Mouse (Mus musculus) MN1 (cell line): ENCODE measurements around the gene Gtf3c6.
A peak's percentile ranks its signal among the peaks of the same experiment; 100 is the strongest.

Experiments used
- DNase-seq: peaks from one replicate; pipeline ENCODE4 v3.0.0-alpha.2; 2016; ENCODE audit warnings: low spot score

Gtf3c6 gene

DNA sequence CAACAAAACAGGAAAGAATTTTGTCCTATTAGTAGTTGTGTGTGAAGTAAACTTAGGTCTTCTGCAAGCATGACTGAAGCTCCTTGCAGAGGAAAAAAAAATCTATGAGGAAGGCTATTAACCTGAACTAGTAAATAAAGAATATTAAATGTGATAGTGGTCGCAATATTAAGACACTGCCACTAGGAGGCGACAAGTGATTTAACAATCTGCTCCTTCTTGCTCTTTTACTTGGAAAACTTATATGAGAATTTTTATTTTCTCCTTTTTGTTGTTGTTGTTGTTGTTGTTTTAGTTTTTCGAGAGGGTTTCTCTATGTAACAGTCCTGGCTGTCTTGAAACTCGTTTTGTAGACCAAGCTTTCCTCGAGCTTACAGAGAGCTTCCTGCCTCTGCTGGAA, 1.1 kb upstream of the Gtf3c6 start:
- peak; percentile 93 for DNase-seq

DNA sequence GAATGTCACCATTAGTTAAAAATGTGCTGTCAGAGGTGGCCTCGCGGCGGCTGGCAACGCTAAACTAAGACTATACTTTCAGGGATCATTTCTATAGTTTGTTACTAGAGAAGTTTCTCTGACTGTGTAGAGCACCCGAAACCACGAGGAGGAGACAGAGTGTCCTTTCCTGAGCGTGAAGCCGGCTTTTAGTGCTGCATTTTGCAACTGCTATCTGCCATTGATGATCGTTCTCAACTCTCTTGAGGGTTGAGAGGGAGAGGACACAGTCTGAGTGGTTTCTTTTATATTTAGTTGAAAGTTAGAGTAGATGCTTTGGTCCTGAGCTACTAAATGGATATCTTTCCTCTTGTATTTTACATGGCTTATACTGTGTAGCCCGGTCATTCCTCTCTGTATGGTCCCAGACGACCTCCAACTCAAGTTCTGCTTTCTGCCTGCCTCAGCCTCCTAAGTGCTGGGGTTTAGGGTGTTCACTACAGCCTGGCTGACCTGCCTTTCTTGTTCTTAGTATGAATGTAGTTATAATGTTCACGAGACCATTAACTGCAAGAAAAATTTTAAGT, 576 bp upstream of the Gtf3c6 start:
- peak; percentile 99 for DNase-seq

DNA sequence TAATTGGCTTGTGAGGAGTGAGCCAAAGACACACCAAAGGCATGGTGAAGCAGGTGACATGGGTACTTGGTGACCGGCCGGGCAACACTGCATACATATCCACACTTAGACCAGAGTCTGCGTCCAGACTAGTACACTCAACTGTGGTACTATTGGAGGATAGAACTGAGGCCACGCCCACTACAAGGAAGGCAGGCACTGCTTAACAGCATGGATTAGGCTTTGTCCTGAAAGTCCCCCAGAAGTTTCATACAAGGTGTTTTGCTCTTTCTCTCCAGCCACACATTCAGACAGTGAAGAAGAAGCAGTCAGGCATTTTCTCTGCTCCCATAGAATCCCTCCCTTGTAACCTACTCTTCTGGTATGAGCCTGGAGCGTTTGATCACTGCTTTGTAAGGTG, 1.2 kb downstream of the Gtf3c6 start:
- peak; percentile 80 for DNase-seq

DNA sequence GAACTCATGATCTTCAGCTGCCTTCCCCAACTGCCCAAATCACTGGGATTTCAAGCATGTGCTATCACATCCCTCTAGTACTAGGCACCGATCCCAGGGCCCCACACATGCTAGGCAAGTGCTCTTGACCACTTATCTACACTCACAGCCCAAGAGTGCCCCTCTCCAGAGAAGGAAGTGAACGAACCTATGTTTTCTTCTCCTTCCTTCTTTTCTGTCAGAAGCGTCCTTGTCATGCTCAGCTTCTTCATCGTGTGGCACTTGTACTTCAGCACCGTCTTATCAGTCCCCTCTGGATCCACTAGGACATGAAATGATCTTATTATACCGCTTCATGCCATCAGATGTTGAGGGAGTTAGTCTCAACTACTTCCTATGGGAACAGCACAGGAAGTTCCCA, 6.9 kb downstream of the Gtf3c6 start:
- DNase-seq = no peak

DNA sequence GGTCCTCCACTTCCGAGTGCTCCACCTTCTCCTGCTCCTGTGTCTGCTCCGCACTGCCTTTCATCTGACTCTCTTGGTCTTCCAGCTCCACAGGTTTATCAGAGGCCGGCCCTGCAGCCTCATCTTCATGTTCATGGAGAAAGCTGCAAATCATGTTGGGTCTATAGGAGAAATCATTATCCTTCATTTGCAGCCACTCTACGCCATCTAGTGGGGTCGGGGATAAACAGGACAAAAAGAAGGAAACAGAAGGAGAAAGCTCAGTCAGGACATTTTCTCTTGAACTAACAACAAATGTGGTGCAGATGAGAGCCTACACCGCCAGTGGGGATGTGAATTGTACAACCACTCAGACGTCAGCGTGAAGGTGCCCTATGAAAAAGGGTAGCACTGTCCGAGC, 8.3 kb downstream of the Gtf3c6 start:
- DNase-seq = peak; percentile 53

DNA sequence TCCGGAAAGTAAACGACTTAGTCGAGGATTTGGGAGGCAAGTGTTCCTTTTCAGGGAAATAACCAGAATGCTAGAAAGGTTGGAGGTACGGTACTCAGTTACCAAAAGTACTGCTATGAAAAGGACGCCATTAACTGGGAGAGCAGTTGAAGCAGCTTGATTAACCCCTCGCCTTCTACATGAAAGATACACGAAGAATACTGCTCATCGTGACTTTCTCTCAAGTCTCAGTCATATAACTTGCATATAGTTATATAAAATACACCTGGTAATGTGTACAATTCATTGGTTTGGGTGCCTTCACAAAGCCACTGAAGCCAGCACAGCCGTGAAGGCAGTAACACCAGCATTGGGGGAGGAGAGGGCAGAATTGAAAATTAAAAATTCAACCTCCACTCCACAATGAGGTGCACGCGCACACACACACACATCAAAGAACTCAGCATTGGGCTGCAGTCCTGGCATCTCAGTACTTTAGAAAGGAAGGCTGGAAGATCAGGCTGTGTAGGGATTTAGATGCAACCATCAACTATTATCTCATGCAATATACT, 10.7 kb downstream of the Gtf3c6 start:
- no peak for DNase-seq

DNA sequence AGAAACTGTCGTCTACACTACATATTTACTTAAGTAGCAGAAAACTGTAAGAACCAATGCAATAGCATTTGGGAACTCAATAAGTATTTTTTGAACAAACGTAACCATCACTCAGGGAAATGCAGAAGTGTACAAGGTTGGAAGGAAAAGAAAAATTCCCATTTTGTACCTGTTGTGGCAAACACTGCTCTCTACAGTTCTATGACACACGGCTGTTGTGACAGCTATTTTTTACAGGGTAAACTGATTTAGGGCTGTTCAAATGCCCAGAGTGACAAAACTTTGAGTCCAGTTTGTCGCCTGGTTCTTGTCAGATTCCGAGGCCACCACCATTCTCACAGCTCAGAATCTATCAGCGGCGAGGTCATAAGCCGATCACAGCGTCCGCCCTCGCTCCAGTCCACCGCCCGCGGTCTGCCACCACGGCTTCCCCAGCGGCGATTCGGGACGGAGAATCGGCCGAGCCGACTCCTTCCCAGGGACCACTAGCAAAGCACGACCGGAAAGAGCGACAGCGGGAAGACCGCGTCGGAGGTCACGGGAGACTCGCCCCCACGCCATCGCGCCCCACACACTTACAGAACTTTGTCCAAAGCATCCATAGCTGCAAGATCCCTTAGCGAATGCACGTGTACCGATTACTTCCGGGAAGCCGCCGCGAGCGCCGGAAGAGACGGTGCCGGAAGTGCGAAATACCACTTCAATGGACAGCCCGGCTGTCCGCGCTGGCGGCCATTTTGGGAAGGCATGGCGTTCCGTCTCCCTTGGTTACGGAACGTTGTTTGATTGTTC, 11.3 kb downstream of the Gtf3c6 start, which contains the start of gene Rpf2:
Gene Rpf2, minus strand, starts transcription at position 663 of the 792 bp plus-strand sequence.
- peak; percentile 96 for DNase-seq

DNA sequence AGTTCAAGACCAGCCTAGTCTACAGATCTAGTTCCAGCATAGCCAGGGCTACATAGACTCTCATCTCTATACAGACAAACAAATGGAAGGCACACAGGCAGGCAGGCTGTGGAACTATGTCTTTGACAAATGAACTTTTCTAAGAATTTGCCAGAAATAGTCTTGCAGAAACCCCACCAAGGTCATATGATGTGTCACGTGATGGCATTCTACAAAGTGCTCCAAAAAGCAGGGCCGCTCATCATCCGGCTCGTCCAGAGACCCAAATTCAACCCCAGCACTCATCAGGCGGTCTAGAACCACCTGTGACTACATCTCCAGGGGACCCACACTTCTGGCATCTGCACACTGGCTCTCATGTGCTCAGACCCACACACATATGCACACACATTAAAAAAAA, 20.1 kb downstream of the Gtf3c6 start:
- no peak for DNase-seq

DNA sequence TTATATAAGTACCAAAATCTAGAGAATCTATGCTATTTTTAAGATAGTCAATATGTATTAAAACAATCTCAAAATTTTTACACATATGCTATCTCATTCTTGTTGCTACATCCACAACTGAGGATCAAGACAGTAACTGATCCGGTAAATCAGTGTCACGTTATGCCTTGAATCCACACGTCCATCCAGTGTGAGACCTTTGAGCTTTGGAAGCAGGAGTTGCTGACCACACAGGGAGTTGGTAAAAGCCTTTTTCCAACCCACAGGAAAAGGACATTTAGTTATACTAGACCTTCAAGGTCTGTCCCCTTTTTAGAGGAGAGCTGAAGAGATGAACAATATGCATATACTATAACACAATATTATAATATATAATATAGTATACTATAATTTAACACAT, 24.7 kb downstream of the Gtf3c6 start:
- no peak for DNase-seq

DNA sequence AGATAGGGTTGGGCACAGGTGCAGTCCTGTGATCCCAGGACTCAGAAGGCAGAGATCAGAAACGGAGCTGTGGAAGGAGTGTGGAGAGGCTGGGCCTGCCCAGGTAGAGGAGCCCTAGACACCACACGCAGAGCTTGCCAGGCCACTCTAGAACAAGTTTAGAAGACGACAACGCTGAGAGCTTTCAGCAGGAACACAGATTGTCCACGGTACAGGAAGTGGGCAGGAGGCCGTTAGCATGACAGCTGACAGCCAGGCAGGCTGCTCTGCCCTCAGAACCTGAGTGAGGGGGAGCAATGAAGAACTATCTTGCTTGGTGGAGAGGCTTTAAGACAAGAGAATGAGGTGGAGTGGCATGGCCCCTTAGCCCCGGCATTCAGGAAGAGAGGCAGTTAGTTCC, 25.5 kb downstream of the Gtf3c6 start:
- no peak for DNase-seq

DNA sequence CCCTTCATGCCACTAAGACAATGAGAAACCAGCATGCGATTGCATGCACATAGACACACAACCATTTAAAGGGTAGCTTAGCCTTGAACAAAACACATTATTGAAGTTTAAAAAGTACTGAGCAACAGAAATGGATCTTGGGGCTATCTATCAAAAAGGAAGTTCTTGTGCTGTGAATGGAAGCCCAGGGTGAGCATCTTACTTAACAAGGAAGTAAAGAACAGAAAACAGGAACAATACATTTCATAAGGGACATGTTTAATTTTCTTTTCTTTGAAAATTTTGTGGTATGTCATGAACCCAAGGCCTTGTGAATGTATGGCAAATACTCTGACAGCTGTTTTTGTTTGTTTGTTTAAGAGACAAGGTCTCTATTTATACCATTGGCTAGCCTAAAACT, 28.2 kb downstream of the Gtf3c6 start:
- no peak for DNase-seq

DNA sequence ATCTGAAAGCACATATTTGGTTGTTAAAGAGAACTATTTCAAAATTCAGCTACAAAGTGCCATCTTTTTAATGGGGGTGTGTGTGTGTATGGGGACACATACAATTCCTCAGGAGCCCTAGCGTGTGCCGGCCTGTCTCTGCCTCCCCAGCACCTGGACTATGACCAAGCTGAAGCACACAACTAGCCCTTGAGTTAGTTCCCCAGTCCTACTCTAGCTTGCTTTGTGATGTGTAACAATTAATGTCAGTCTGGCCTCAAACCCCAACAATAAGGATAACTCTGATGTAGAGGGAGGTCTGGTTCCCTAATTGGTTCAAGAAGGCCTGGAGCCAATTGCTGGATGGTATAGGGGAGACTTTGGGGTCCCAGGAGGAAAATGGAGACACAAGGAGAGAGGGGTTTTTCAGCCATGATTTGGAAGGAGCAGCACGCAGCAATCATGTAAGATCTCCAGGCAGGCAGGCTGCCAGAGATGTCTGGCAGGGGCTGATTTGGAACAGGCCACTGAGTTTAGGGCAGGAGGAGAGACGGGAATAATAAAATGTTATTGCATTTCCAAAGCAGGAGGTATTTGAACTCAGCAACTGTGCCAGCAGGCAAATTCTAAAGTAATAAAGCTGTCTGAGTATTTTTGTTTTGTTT, 30.1 kb downstream of the Gtf3c6 start:
- DNase-seq = peak; percentile 65

DNA sequence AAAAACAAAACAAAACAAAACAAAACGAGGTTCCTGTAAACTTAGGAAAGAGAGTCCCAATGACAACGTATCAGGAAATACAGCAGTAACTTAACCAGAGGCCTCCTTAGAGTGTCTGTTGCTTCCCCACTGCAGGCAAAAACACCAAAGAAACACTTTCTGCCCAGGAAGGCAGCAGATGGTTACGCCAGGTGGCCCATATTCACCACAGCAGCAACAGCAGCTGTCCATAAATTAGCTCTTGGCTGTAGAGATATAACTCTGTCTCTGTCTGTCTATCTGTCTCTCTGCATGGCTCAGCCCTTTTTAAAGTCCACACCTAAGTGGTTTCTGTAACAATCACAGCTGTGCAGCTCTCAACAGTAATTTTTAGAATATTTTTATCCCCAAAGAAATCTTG, 39.0 kb downstream of the Gtf3c6 start:
- no peak for DNase-seq

DNA sequence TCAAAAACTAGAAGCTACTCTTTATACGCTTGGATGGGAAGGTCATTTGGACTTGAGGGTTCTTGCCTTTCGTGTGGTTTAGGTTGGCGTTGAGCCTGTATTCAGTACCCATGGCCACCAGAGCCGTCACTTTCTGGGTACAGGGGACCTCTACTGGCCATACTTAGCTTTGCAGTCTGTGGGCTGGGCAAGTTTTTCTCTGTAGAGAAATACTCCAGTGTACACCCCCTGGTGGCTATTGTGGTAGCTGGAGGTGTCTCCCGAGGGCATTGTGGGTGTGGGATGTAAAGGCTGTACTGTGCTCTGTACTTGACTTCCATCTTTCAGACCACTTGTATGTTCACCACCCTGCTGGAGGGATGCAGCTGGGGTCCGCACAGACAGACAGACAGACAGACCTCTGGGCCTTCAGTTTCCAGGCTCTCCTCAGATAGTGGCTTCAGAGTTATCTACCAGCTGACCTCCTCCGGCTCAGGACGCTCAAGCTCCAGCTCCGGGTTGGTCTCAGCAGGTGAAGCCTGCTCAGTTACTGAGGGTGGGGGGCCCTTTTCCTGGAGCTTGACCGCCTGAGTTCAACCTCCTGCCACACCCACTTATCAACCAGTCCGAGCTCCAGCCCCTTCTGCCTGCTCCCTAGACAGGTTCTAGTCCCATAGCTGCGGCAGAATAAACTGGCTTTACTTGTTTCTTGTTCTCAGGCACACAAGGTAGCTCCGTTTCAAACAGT, 45.3 kb downstream of the Gtf3c6 start:
- DNase-seq = peak; percentile 89
